Mouse (Mus musculus) brain, adult 10 weeks (tissue): ENCODE measurements around the gene Ston1. TPM values are rescaled to one million over a fixed set of nuclear protein-coding genes. Genes with fewer than 3 reads are reported as not detected.

Experiments
- polyA plus RNA-seq: library from polyadenylated mRNA; stranded (reverse); fragments of 350-450 nt; fragmentation: Illumina TruSeq; extraction: RNeasy Lipid Tissue Mini Kit (QIAGEN cat#74804); gene quantifications from one replicate; pipeline ENCODE4 v1.2.3, GENCODE M21; 2015; ENCODE audit warnings: low read depth, low replicate concordance

The Ston1 gene
- 2.2 TPM for polyA plus RNA-seq

GRCm38 (mm10) chr17:88597222-88598055, at the start of gene Ston1:
TSS of gene Ston1 (plus strand) at chr17:88597684.

GRCm38 (mm10) chr17:88668452-88668851, 71.0 kb downstream of the Ston1 start, which contains the start of gene Gtf2a1l:
TSS of gene Gtf2a1l (plus strand) at chr17:88668660.

Other genes starting within 250 kb of the Ston1 start
- 9.0 TPM for gene Foxn2, start 157.0 kb upstream of the Ston1 start, polyA plus RNA-seq
- gene Ppp1r21, start 67.6 kb upstream of the Ston1 start, polyA plus RNA-seq, result 78.5 TPM
- not detected for gene Gtf2a1l, start 71.0 kb downstream of the Ston1 start, polyA plus RNA-seq
- gene Lhcgr, start 194.3 kb downstream of the Ston1 start, polyA plus RNA-seq, result 0.77 TPM